Mouse (Mus musculus) CH12.LX (cell line): ENCODE results near the gene Rars2. TPM values are rescaled to one million over a fixed set of nuclear protein-coding genes. Genes with fewer than 3 reads are reported as not detected.

Experiments
- DNase-seq: peaks from one replicate; pipeline ENCODE4 v3.0.0-alpha.2; 2013; ENCODE audit errors: extremely low read depth
- H3K27ac ChIP-seq: 2 replicates; pipeline ENCODE4 v1.5.1; 2012; ENCODE audit warnings: low read depth, mild to moderate bottlenecking, control low read depth, moderate library complexity; ENCODE audit not compliant: insufficient read depth
- H3K27me3 ChIP-seq: replicated peaks from 2 replicates; pipeline ENCODE3; 2012; ENCODE audit warnings: inconsistent platforms
- H3K36me3 ChIP-seq, 2 experiments: replicated peaks in 1 of 2; 2 replicates each; pipeline versions ENCODE3 to v1.6.1; 2012; ENCODE audit warnings: inconsistent platforms in 1 of 2, low read length in 1 of 2, mild to moderate bottlenecking in 1 of 2, mixed read lengths in 1 of 2, moderate library complexity in 1 of 2; ENCODE audit not compliant: control insufficient read depth in 1 of 2, insufficient read depth in 1 of 2
- H3K4me1 ChIP-seq, 2 experiments: 2 replicates each; pipeline ENCODE4 v1.6.1; 2012; ENCODE audit warnings: inconsistent platforms in 1 of 2, moderate library complexity in 1 of 2; ENCODE audit not compliant: insufficient read depth in 2 of 2, control insufficient read depth in 1 of 2
- H3K4me2 ChIP-seq: 2 replicates; pipeline ENCODE4 v1.6.1; 2012; ENCODE audit warnings: low read depth, mild to moderate bottlenecking, control low read depth; ENCODE audit not compliant: poor library complexity, insufficient read depth, severe bottlenecking
- H3K4me3 ChIP-seq, 3 experiments: fragments of 150-350 bp in 1 of 3; sonication (generic) in 1 of 3; replicated peaks in 1 of 3; 2 replicates each; pipeline versions ENCODE3 to v1.5.1; 2011 to 2012; ENCODE audit warnings: low read depth in 2 of 3, low read length in 2 of 3, mild to moderate bottlenecking in 2 of 3, moderate library complexity in 2 of 3, control low read depth in 1 of 3, improper control_type of control experiment in 1 of 3, inconsistent platforms in 1 of 3, mixed read lengths in 1 of 3; ENCODE audit not compliant: poor library complexity in 1 of 3
- H3K79me2 ChIP-seq: replicated peaks from 2 replicates; pipeline ENCODE4 v1.6.1; 2012; ENCODE audit warnings: mild to moderate bottlenecking, moderate library complexity; ENCODE audit not compliant: control insufficient read depth, poor library complexity, insufficient read depth, severe bottlenecking; ENCODE audit errors: extremely low read depth
- H3K9ac ChIP-seq: 2 replicates; pipeline ENCODE4 v1.6.1; 2012; ENCODE audit warnings: low read depth, mild to moderate bottlenecking, control low read depth, moderate library complexity; ENCODE audit not compliant: insufficient read depth
- H3K9me3 ChIP-seq: replicated peaks from 2 replicates; pipeline ENCODE3; 2012; ENCODE audit warnings: low read length, inconsistent platforms, mixed read lengths
- BHLHE40 ChIP-seq: IDR thresholded peaks from 2 replicates; pipeline ENCODE4 v1.6.1; 2011; ENCODE audit warnings: mild to moderate bottlenecking, low read depth, low read length, improper control_type of control experiment
- CHD1 ChIP-seq: IDR thresholded peaks from 2 replicates; pipeline ENCODE4 v1.6.1; 2012; ENCODE audit warnings: low read depth, low read length, improper control_type of control experiment, inconsistent platforms
- CHD2 ChIP-seq: IDR thresholded peaks from 2 replicates; pipeline ENCODE4 v1.6.1; 2011; ENCODE audit warnings: low read length, improper control_type of control experiment
- CTCF ChIP-seq, 2 experiments: IDR thresholded peaks in 1 of 2; conservative IDR thresholded peaks in 1 of 2; 2 replicates each; pipeline ENCODE4 v1.5.1; 2011 to 2012; ENCODE audit warnings: low read depth in 2 of 2, low read length in 2 of 2, improper control_type of control experiment in 1 of 2, inconsistent platforms in 1 of 2, mild to moderate bottlenecking in 1 of 2, moderate library complexity in 1 of 2
- E2F4 ChIP-seq: IDR thresholded peaks from 2 replicates; pipeline ENCODE4 v1.6.1; 2011; ENCODE audit warnings: low read depth, low read length, improper control_type of control experiment; ENCODE audit not compliant: insufficient replicate concordance
- ETS1 ChIP-seq: conservative IDR thresholded peaks from 2 replicates; pipeline ENCODE4 v1.6.1; 2012; ENCODE audit warnings: low read depth, mild to moderate bottlenecking, inconsistent platforms, low read length, improper control_type of control experiment, moderate library complexity
- GABPA ChIP-seq: IDR thresholded peaks from 2 replicates; pipeline ENCODE4 v1.6.1; 2012; ENCODE audit warnings: low read depth, low read length, improper control_type of control experiment, inconsistent platforms; ENCODE audit not compliant: insufficient replicate concordance
- HCFC1 ChIP-seq: IDR thresholded peaks from 2 replicates; pipeline ENCODE4 v1.6.1; 2012; ENCODE audit warnings: low read depth, mild to moderate bottlenecking, inconsistent platforms, low read length, improper control_type of control experiment
- JUN ChIP-seq: IDR thresholded peaks from 2 replicates; pipeline ENCODE4 v1.6.1; 2011; ENCODE audit warnings: low read depth, mild to moderate bottlenecking, low read length, improper control_type of control experiment, moderate library complexity; ENCODE audit not compliant: insufficient read depth
- JUND ChIP-seq: conservative IDR thresholded peaks from 2 replicates; pipeline ENCODE4 v1.6.1; 2011; ENCODE audit warnings: low read depth, low read length, improper control_type of control experiment
- MAX ChIP-seq: IDR thresholded peaks from 2 replicates; pipeline ENCODE4 v1.6.1; 2011; ENCODE audit warnings: low read length, improper control_type of control experiment
- MAZ ChIP-seq: IDR thresholded peaks from 2 replicates; pipeline ENCODE4 v1.6.1; 2012; ENCODE audit warnings: low read depth, mild to moderate bottlenecking, inconsistent platforms, low read length, improper control_type of control experiment, moderate library complexity
- MEF2A ChIP-seq: IDR thresholded peaks from 2 replicates; pipeline ENCODE4 v1.6.1; 2014; ENCODE audit warnings: low read depth, mild to moderate bottlenecking, inconsistent platforms, low read length, improper control_type of control experiment, borderline replicate concordance
- MXI1 ChIP-seq: IDR thresholded peaks from 2 replicates; pipeline ENCODE4 v1.6.1; 2011; ENCODE audit warnings: mild to moderate bottlenecking, low read depth, low read length, improper control_type of control experiment
- MYC ChIP-seq: IDR thresholded peaks from 2 replicates; pipeline ENCODE4 v1.6.1; 2011; ENCODE audit warnings: low read depth, mild to moderate bottlenecking, improper control_type of control experiment, low read length
- NELFE ChIP-seq: IDR thresholded peaks from 2 replicates; pipeline ENCODE4 v1.6.1; 2011; ENCODE audit warnings: low read depth, low read length, improper control_type of control experiment
- NRF1 ChIP-seq: IDR thresholded peaks from 2 replicates; pipeline ENCODE4 v1.6.1; 2014; ENCODE audit warnings: low read depth, mild to moderate bottlenecking, inconsistent platforms, low read length, improper control_type of control experiment, moderate library complexity
- SIN3A ChIP-seq: IDR thresholded peaks from 2 replicates; pipeline ENCODE4 v1.6.1; 2012; ENCODE audit warnings: low read length, improper control_type of control experiment, inconsistent platforms
- SMC3 ChIP-seq: IDR thresholded peaks from 2 replicates; pipeline ENCODE4 v1.6.1; 2011; ENCODE audit warnings: low read depth, low read length, improper control_type of control experiment
- ZKSCAN1 ChIP-seq: IDR thresholded peaks from 2 replicates; pipeline ENCODE4 v1.6.1; 2012; ENCODE audit warnings: low read depth, inconsistent platforms, low read length, improper control_type of control experiment, borderline replicate concordance
- ZNF384 ChIP-seq: IDR thresholded peaks from 2 replicates; pipeline ENCODE4 v1.6.1; 2012; ENCODE audit warnings: low read depth, low read length, improper control_type of control experiment, inconsistent platforms
- dilution Hi-C: fragments of 300-500 bp; cut with MboI; formaldehyde crosslinking; loops from 2 replicates; pipeline ENCODE4 v1.14.3; 2020; ENCODE audit warnings: low sequenced_read_pairs; ENCODE audit not compliant: extremely low pct_unique_long_range_greater_than_20kb, extremely low pct_ligation_motif_present
- in situ Hi-C: fragments of 300-500 bp; cut with MboI; formaldehyde crosslinking; loops from 3 replicates; pipeline ENCODE4 v1.14.3; 2019; ENCODE audit warnings: low sequenced_read_pairs, low pct_ligation_motif_present, low pct_unique_long_range_greater_than_20kb, mixed read lengths
- polyA plus RNA-seq: library from polyadenylated mRNA; unstranded; fragments of >175 nt; gene quantifications from 2 replicates; pipeline ENCODE4 v1.2.1, GENCODE M21; 2012; ENCODE audit warnings: low read depth; ENCODE audit not compliant: insufficient read length
- total RNA-seq, 2 experiments: library from RNA; depleted of rRNA; stranded (reverse); fragments of 300-350 nt in 1 of 2; fragments of >200 nt in 1 of 2; gene quantifications; 2 replicates each; pipeline ENCODE4 v1.2.3; 2012 to 2014

Rars2 gene
- total and polyA plus RNA-seq, 3 experiments: 45.4 to 72.6 (median 61.4) TPM

- no peaks in the 10 kb centered on the region for H3K27me3 ChIP-seq
- H3K4me2 ChIP-seq: no peak overlapping the region
- DNase-seq: no peak
- H3K9me3 ChIP-seq: no peaks in the 10 kb centered on the region
- dilution Hi-C loops: no loop called here
- H3K4me3 ChIP-seq: no peak overlapping the region
- no peak for TF ChIP-seq MXI1
- TF ChIP-seq NELFE: no peak
- no peak for TF ChIP-seq GABPA
- no peak for TF ChIP-seq ZNF384
- H3K4me1 ChIP-seq: no peaks in the 10 kb centered on the region
- H3K36me3 ChIP-seq: peaks cover 38 to 77% of the 10 kb centered on the region in 2 experiments
- H3K9ac ChIP-seq: no peak overlapping the region
- no peak overlapping the region for H3K27ac ChIP-seq
- H3K79me2 ChIP-seq: no peaks in the 10 kb centered on the region
- in situ Hi-C loops: no loop called here
Measured at GRCm38 (mm10) chr4:34636036-34636435, 21.3 kb downstream of the Rars2 start.

DNA sequence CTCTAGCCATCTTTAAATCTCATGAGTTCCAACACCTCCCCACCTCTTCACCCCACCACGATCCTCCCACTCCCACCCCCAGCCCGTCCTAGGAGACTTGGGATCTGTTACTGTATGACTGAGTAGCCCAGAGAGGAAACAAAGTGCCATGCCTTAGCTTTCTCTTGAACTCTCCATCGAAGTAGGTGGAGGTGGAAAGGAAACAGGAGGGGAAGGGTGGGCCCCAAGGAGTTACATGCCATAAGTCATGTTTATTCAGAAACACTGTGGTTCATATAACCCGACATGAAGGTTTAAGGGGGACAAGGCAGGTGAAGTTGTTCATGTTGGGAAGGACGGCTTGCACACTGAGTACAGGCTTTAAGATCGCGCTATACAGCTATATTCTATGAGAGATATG lies 22.6 kb downstream of the Rars2 start:
- no peak for DNase-seq
- no peak overlapping the region for H3K27ac ChIP-seq
- H3K36me3 ChIP-seq: peaks cover 36 to 79% of the 10 kb centered on the region in 2 experiments
- H3K27me3 ChIP-seq: no peaks in the 10 kb centered on the region
- no peaks in the 10 kb centered on the region for H3K79me2 ChIP-seq
- no peak overlapping the region for H3K9ac ChIP-seq
- H3K4me1 ChIP-seq: no peaks in the 10 kb centered on the region
- in situ Hi-C loops: no loop called here
- H3K9me3 ChIP-seq: no peaks in the 10 kb centered on the region
- H3K4me2 ChIP-seq: no peak overlapping the region
- no peak overlapping the region for H3K4me3 ChIP-seq
- dilution Hi-C loops: no loop called here
- TF ChIP-seq MYC: no peak
- TF ChIP-seq ZKSCAN1: no peak
- no peak for TF ChIP-seq ETS1
- no peak for TF ChIP-seq JUND
- no peak for TF ChIP-seq HCFC1
- TF ChIP-seq SMC3: no peak
- no peak for TF ChIP-seq MAZ
- TF ChIP-seq E2F4: no peak
- TF ChIP-seq MEF2A: no peak
- TF ChIP-seq MXI1: no peak

GRCm38 (mm10) chr4:34637851-34638250 lies 23.1 kb downstream of the Rars2 start:
- Histone ChIP-seq H3K9me3 (no peaks in the 10 kb centered on the region), H3K9ac (no peak overlapping the region), H3K36me3 (peaks cover 41 to 79% of the 10 kb centered on the region in 2 experiments), H3K4me2 (no peak overlapping the region), H3K27me3 (no peaks in the 10 kb centered on the region), H3K4me1 (no peaks in the 10 kb centered on the region), H3K4me3 (no peak overlapping the region), H3K27ac (no peak overlapping the region), H3K79me2 (no peaks in the 10 kb centered on the region)
- no peak for DNase-seq
- in situ Hi-C loops: no loop called here
- TF ChIP-seq BHLHE40 (no peak), SIN3A (no peak), MAX (no peak), NRF1 (no peak), CTCF (conservative IDR thresholded peaks at IDR 0.05 in 1 of 2, IDR thresholded peaks at IDR 0.05 in 1 of 2; ENCODE audit: low read depth in 2 of 2, low read length in 2 of 2) (no peak), CHD1 (no peak), CHD2 (no peak), JUN (no peak), ZKSCAN1 (no peak)
- dilution Hi-C loops: no loop called here
